Mouse (Mus musculus) midbrain, postnatal 0 days (tissue): Measurements from ENCODE around the gene Kera. TPM values are rescaled to one million over a fixed set of nuclear protein-coding genes. Genes with fewer than 3 reads are reported as not detected.

Source experiments
- ATAC-seq: fragments of 200-750 bp; cut with Nextera tagmentation; 2 replicates; pipeline ENCODE4 v1.8.0; 2017; ENCODE audit warnings: moderate number of reproducible peaks, mild to moderate bottlenecking, moderate TSS enrichment, moderate library complexity; ENCODE audit not compliant: low FRiP score
- DNase-seq: peaks from one replicate; pipeline ENCODE4 v3.0.0-alpha.2; 2015; ENCODE audit warnings: low spot score
- H3K27ac ChIP-seq: fragments of 300-500 bp; sonication (generic); 2 replicates; pipeline ENCODE4 v1.5.1; 2014; ENCODE audit warnings: low read depth, mild to moderate bottlenecking, low read length, mixed read lengths
- H3K27me3 ChIP-seq: fragments of 300-500 bp; sonication (generic); 2 replicates; pipeline ENCODE4 v1.6.1; 2014; ENCODE audit warnings: low read length, control low read depth, mixed read lengths; ENCODE audit not compliant: insufficient read depth
- H3K36me3 ChIP-seq: fragments of 300-500 bp; sonication (generic); 2 replicates; pipeline ENCODE4 v1.6.1; 2014; ENCODE audit warnings: low read length, control low read depth, mixed read lengths; ENCODE audit not compliant: insufficient read depth
- H3K4me1 ChIP-seq: fragments of 300-500 bp; sonication (generic); 2 replicates; pipeline ENCODE4 v1.6.1; 2014; ENCODE audit warnings: mild to moderate bottlenecking, control low read depth, antibody characterized with exemption, low read length, mixed read lengths; ENCODE audit not compliant: insufficient read depth
- H3K4me2 ChIP-seq: fragments of 300-500 bp; sonication (generic); 2 replicates; pipeline ENCODE4 v1.6.1; 2014; ENCODE audit warnings: low read depth, mild to moderate bottlenecking, low read length, mixed read lengths; ENCODE audit not compliant: poor library complexity, severe bottlenecking
- H3K4me3 ChIP-seq: fragments of 300-500 bp; sonication (generic); 2 replicates; pipeline ENCODE4 v1.5.1; 2014; ENCODE audit warnings: low read depth, mild to moderate bottlenecking, low read length, moderate library complexity
- H3K9ac ChIP-seq: fragments of 300-500 bp; sonication (generic); replicated peaks from 2 replicates; pipeline ENCODE4 v1.6.1; 2014; ENCODE audit warnings: mild to moderate bottlenecking, low read length, moderate library complexity, mixed read lengths; ENCODE audit not compliant: poor library complexity, severe bottlenecking
- H3K9me3 ChIP-seq: fragments of 300-500 bp; sonication (generic); 2 replicates; pipeline ENCODE4 v1.6.1; 2016; ENCODE audit warnings: low read length, control low read depth
- CTCF ChIP-seq: IDR thresholded peaks from 2 replicates; pipeline ENCODE4 v1.5.1; 2016; ENCODE audit warnings: antibody characterized with exemption, mild to moderate bottlenecking
- WGBS: fragments of 180-500 bp; shearing (Covaris S2); extraction: QIAGEN DNeasy Blood & Tissue Kit; methylation state at CpG from one replicate; pipeline ENCODE4 v1.1.7; 2014; 5-methylcytosine and 5-hydroxymethylcytosine counted together
- polyA plus RNA-seq: library from polyadenylated mRNA; unstranded; fragments of >200 nt; fragmentation: Nextera tagmentation; extraction: Ambion mirVana; gene quantifications from 2 replicates; pipeline ENCODE4 v1.2.1, GENCODE M21; 2015
- total RNA-seq: library from RNA; depleted of rRNA; stranded (reverse); fragments of >200 nt; gene quantifications from 2 replicates; pipeline ENCODE4 v1.2.3, GENCODE M21; 2014; rRNA removed

Kera gene
- total RNA-seq (not detected in 2 replicates), polyA plus RNA-seq (not detected in 2 replicates)

GRCm38 (mm10) chr10:97606579-97606978 lies at the start of gene Kera:
TSS of gene Kera (plus strand) at chr10:97606879.
- H3K4me1 ChIP-seq: no peaks in the 10 kb centered on the region
- TF ChIP-seq CTCF: no peak
- no peaks in the 10 kb centered on the region for H3K9me3 ChIP-seq
- no peak within 1 kb of the TSS for H3K27ac ChIP-seq
- no peak within 1 kb of the TSS for H3K4me2 ChIP-seq
- ATAC-seq (no peak), DNase-seq (no peak)
- no peaks in the 10 kb centered on the region for H3K27me3 ChIP-seq
- H3K36me3 ChIP-seq: no peaks in the 10 kb centered on the region
- WGBS: 80% methylated on average over 2 of the region's 2 CpGs
- no peak within 1 kb of the TSS for H3K9ac ChIP-seq
- no peak within 1 kb of the TSS for H3K4me3 ChIP-seq

GRCm38 (mm10) chr10:97564957-97565856 lies 41.5 kb upstream of the Kera start, which contains the start of gene Lum:
TSS of gene Lum (plus strand) at chr10:97565128.
- no peaks in the 10 kb centered on the region for H3K27me3 ChIP-seq
- 62% methylated on average over 10 of the region's 10 CpGs for whole genome bisulfite sequencing
- ATAC-seq: no peak
- no peak within 1 kb of the TSS for H3K4me2 ChIP-seq
- no peaks in the 10 kb centered on the region for H3K9me3 ChIP-seq
- H3K9ac ChIP-seq: no peak within 1 kb of the TSS
- no peak within 1 kb of the TSS for H3K27ac ChIP-seq
- H3K4me3 ChIP-seq: no peak within 1 kb of the TSS
- H3K36me3 ChIP-seq: no peaks in the 10 kb centered on the region
- H3K4me1 ChIP-seq: no peaks in the 10 kb centered on the region
- TF ChIP-seq CTCF: no peak
- no peak for DNase-seq

- no peaks in the 10 kb centered on the region for H3K4me1 ChIP-seq
- H3K27me3 ChIP-seq: no peaks in the 10 kb centered on the region
- WGBS: 64% methylated on average over 8 of the region's 8 CpGs
- H3K4me3 ChIP-seq: no peak overlapping the region
- H3K27ac ChIP-seq: no peak overlapping the region
- 0 out of 2 replicates have a peak, but pooled peaks have one; percentile 11 for TF ChIP-seq CTCF
- no peaks in the 10 kb centered on the region for H3K36me3 ChIP-seq
- ATAC-seq (no peak), DNase-seq (no peak)
- H3K9me3 ChIP-seq: no peaks in the 10 kb centered on the region
- no peak overlapping the region for H3K4me2 ChIP-seq
- H3K9ac ChIP-seq: no peak overlapping the region
Observed at GRCm38 (mm10) chr10:97567489-97568135, 39.1 kb upstream of the Kera start.

- TF ChIP-seq CTCF: no peak
- H3K27ac ChIP-seq: no peak overlapping the region
- H3K4me1 ChIP-seq: no peaks in the 10 kb centered on the region
- no peaks in the 10 kb centered on the region for H3K9me3 ChIP-seq
- H3K4me3 ChIP-seq: no peak overlapping the region
- no peak for ATAC-seq
- H3K9ac ChIP-seq: no peak overlapping the region
- no peak overlapping the region for H3K4me2 ChIP-seq
- 89% methylated on average over 4 of the region's 4 CpGs for whole genome bisulfite sequencing
- no peaks in the 10 kb centered on the region for H3K36me3 ChIP-seq
- no peaks in the 10 kb centered on the region for H3K27me3 ChIP-seq
- DNase-seq: peak; percentile 38
Observed at GRCm38 (mm10) chr10:97582543-97583231, 24.0 kb upstream of the Kera start.

- H3K4me1 ChIP-seq: no peaks in the 10 kb centered on the region
- no peak overlapping the region for H3K4me2 ChIP-seq
- no peak for TF ChIP-seq CTCF
- H3K36me3 ChIP-seq: no peaks in the 10 kb centered on the region
- WGBS: 53% methylated on average over 3 of the region's 3 CpGs
- H3K9me3 ChIP-seq: no peaks in the 10 kb centered on the region
- DNase-seq (no peak), ATAC-seq (no peak)
- no peaks in the 10 kb centered on the region for H3K27me3 ChIP-seq
- no peak overlapping the region for H3K4me3 ChIP-seq
- no peak overlapping the region for H3K9ac ChIP-seq
- H3K27ac ChIP-seq: no peak overlapping the region
Observed at GRCm38 (mm10) chr10:97584176-97584575, 22.5 kb upstream of the Kera start.
